Mouse (Mus musculus) CH12.LX (cell line): ENCODE results near the gene Calm5.

ENCODE experiments used
- CHD2 ChIP-seq: IDR thresholded peaks from 2 replicates; pipeline ENCODE4 v1.6.1; 2011; ENCODE audit warnings: low read length, improper control_type of control experiment
- CTCF ChIP-seq, 2 experiments: IDR thresholded peaks in 1 of 2; conservative IDR thresholded peaks in 1 of 2; 2 replicates each; pipeline ENCODE4 v1.5.1; 2011 to 2012; ENCODE audit warnings: low read depth in 2 of 2, low read length in 2 of 2, improper control_type of control experiment in 1 of 2, inconsistent platforms in 1 of 2, mild to moderate bottlenecking in 1 of 2, moderate library complexity in 1 of 2
- IRF4 ChIP-seq: IDR thresholded peaks from 2 replicates; pipeline ENCODE4 v1.6.1; 2014; ENCODE audit warnings: low read depth, mild to moderate bottlenecking, inconsistent platforms, low read length, improper control_type of control experiment
- MAX ChIP-seq: IDR thresholded peaks from 2 replicates; pipeline ENCODE4 v1.6.1; 2011; ENCODE audit warnings: low read length, improper control_type of control experiment
- TBP ChIP-seq: conservative IDR thresholded peaks from 2 replicates; pipeline ENCODE4 v1.6.1; 2011; ENCODE audit warnings: low read depth, low read length, improper control_type of control experiment
- USF2 ChIP-seq: conservative IDR thresholded peaks from 2 replicates; pipeline ENCODE4 v1.6.1; 2011; ENCODE audit warnings: low read depth, low read length, improper control_type of control experiment
- ZC3H11A ChIP-seq: IDR thresholded peaks from 2 replicates; pipeline ENCODE4 v1.6.1; 2012; ENCODE audit warnings: low read depth, mild to moderate bottlenecking, inconsistent platforms, low read length, improper control_type of control experiment
- ZMIZ1 ChIP-seq: IDR thresholded peaks from 2 replicates; pipeline ENCODE4 v1.6.1; 2012; ENCODE audit warnings: low read depth, mild to moderate bottlenecking, inconsistent platforms, low read length, improper control_type of control experiment

- TF ChIP-seq CTCF (conservative IDR thresholded peaks at IDR 0.05 in 1 of 2, IDR thresholded peaks at IDR 0.05 in 1 of 2; ENCODE audit: low read depth in 2 of 2, low read length in 2 of 2) (no peak), ZMIZ1 (no peak), MAX (no peak), TBP (no peak), ZC3H11A (no peak), CHD2 (no peak), IRF4 (no peak), USF2 (no peak)
Measured at GRCm38 (mm10) chr13:3895397-3895980, 41.5 kb downstream of the Calm5 start.
